Mouse (Mus musculus) MEL (cell line): ENCODE measurements around the gene Sergef. TPM values are rescaled to one million over a fixed set of nuclear protein-coding genes. Genes with fewer than 3 reads are reported as not detected.

ENCODE experiments used
- DNase-seq: peaks from one replicate; pipeline ENCODE4 v3.0.0; 2011; ENCODE audit warnings: low read depth, low spot score
- H3K27ac ChIP-seq: 2 replicates; pipeline ENCODE4 v1.5.1; 2012; ENCODE audit warnings: low read depth, mild to moderate bottlenecking, control low read depth, low read length, moderate library complexity; ENCODE audit not compliant: control insufficient read depth
- H3K27me3 ChIP-seq, 2 experiments: fragments of 150-350 bp in 1 of 2; sonication (generic) in 1 of 2; 2 replicates each; pipeline ENCODE4 v1.6.1; 2012; ENCODE audit warnings: low read length in 2 of 2, mild to moderate bottlenecking in 2 of 2, improper control_type of control experiment in 1 of 2, moderate library complexity in 1 of 2; ENCODE audit not compliant: insufficient read depth in 2 of 2, control insufficient read depth in 1 of 2
- H3K36me3 ChIP-seq, 2 experiments: 2 replicates each; pipeline ENCODE4 v1.6.1; 2012 to 2014; ENCODE audit warnings: low read length in 2 of 2, improper control_type of control experiment in 1 of 2, inconsistent platforms in 1 of 2, mild to moderate bottlenecking in 1 of 2; ENCODE audit not compliant: insufficient read depth in 2 of 2, control insufficient read depth in 1 of 2
- H3K4me1 ChIP-seq, 2 experiments: fragments of 150-350 bp in 1 of 2; sonication (generic) in 1 of 2; 2 replicates each; pipeline ENCODE4 v1.6.1; 2012; ENCODE audit warnings: low read length in 2 of 2, improper control_type of control experiment in 1 of 2, mild to moderate bottlenecking in 1 of 2; ENCODE audit not compliant: insufficient read depth in 2 of 2, control insufficient read depth in 1 of 2
- H3K4me3 ChIP-seq, 2 experiments: fragments of 150-350 bp in 1 of 2; sonication (generic) in 1 of 2; 2 replicates each; pipeline ENCODE4 v1.5.1; 2012; ENCODE audit warnings: low read depth in 2 of 2, low read length in 2 of 2, mild to moderate bottlenecking in 2 of 2, moderate library complexity in 2 of 2, control low read depth in 1 of 2, improper control_type of control experiment in 1 of 2; ENCODE audit not compliant: control insufficient read depth in 1 of 2, insufficient read depth in 1 of 2
- H3K79me2 ChIP-seq: 2 replicates; pipeline ENCODE4 v1.6.1; 2012; ENCODE audit warnings: mild to moderate bottlenecking, low read length, moderate library complexity; ENCODE audit not compliant: control insufficient read depth, poor library complexity, insufficient read depth
- H3K9ac ChIP-seq: 2 replicates; pipeline ENCODE4 v1.6.1; 2012; ENCODE audit warnings: low read depth, mild to moderate bottlenecking, control low read depth, low read length, moderate library complexity; ENCODE audit not compliant: control insufficient read depth, poor library complexity, severe bottlenecking
- H3K9me3 ChIP-seq: fragments of 150-350 bp; sonication (generic); replicated peaks from 2 replicates; pipeline ENCODE4 v1.6.1; 2012; ENCODE audit warnings: mild to moderate bottlenecking, low read length, improper control_type of control experiment, moderate library complexity; ENCODE audit not compliant: insufficient read depth
- BHLHE40 ChIP-seq: IDR thresholded peaks from 2 replicates; pipeline ENCODE4 v1.6.1; 2012; ENCODE audit warnings: low read depth, mild to moderate bottlenecking, inconsistent platforms, low read length, improper control_type of control experiment, borderline replicate concordance
- CHD1 ChIP-seq: IDR thresholded peaks from 2 replicates; pipeline ENCODE4 v1.6.1; 2012; ENCODE audit warnings: low read depth, mild to moderate bottlenecking, inconsistent platforms, low read length, improper control_type of control experiment
- CHD2 ChIP-seq: IDR thresholded peaks from 2 replicates; pipeline ENCODE4 v1.6.1; 2011; ENCODE audit warnings: low read length, improper control_type of control experiment
- ELF1 ChIP-seq: IDR thresholded peaks from 2 replicates; pipeline ENCODE4 v1.6.1; 2014; ENCODE audit warnings: low read depth, mild to moderate bottlenecking, inconsistent platforms, low read length, improper control_type of control experiment, moderate library complexity
- EP300 ChIP-seq, 2 experiments: IDR thresholded peaks; 2 replicates each; pipeline ENCODE4 v1.6.1; 2011; ENCODE audit warnings: improper control_type of control experiment in 2 of 2, low read length in 2 of 2, low read depth in 1 of 2, mild to moderate bottlenecking in 1 of 2
- ETS1 ChIP-seq: IDR thresholded peaks from 2 replicates; pipeline ENCODE4 v1.6.1; 2012; ENCODE audit warnings: low read depth, mild to moderate bottlenecking, inconsistent platforms, low read length, improper control_type of control experiment, moderate library complexity
- HCFC1 ChIP-seq: IDR thresholded peaks from 2 replicates; pipeline ENCODE4 v1.6.1; 2012; ENCODE audit warnings: low read depth, mild to moderate bottlenecking, inconsistent platforms, low read length, improper control_type of control experiment, moderate library complexity
- JUND ChIP-seq: IDR thresholded peaks from 2 replicates; pipeline ENCODE4 v1.6.1; 2011; ENCODE audit warnings: low read depth, mild to moderate bottlenecking, improper control_type of control experiment, low read length
- KAT2A ChIP-seq: conservative IDR thresholded peaks from 2 replicates; pipeline ENCODE4 v1.6.1; 2012; ENCODE audit warnings: low read depth, low read length, improper control_type of control experiment, inconsistent platforms
- MAX ChIP-seq: IDR thresholded peaks from 2 replicates; pipeline ENCODE4 v1.6.1; 2011; ENCODE audit warnings: low read length, improper control_type of control experiment
- MEF2A ChIP-seq: IDR thresholded peaks from 2 replicates; pipeline ENCODE4 v1.6.1; 2014; ENCODE audit warnings: low read depth, mild to moderate bottlenecking, inconsistent platforms, low read length, improper control_type of control experiment; ENCODE audit not compliant: poor library complexity, insufficient replicate concordance, severe bottlenecking; ENCODE audit errors: extremely low read depth
- MYB ChIP-seq: IDR thresholded peaks from 2 replicates; pipeline ENCODE4 v1.6.1; 2011; ENCODE audit warnings: mild to moderate bottlenecking, low read depth, low read length, improper control_type of control experiment
- MYC ChIP-seq: IDR thresholded peaks from 2 replicates; pipeline ENCODE4 v1.6.1; 2011; ENCODE audit warnings: low read depth, mild to moderate bottlenecking, low read length, improper control_type of control experiment, moderate library complexity
- NELFE ChIP-seq: IDR thresholded peaks from 2 replicates; pipeline ENCODE4 v1.6.1; 2011; ENCODE audit warnings: low read depth, low read length, improper control_type of control experiment
- NRF1 ChIP-seq: IDR thresholded peaks from 2 replicates; pipeline ENCODE4 v1.6.1; 2014; ENCODE audit warnings: low read depth, mild to moderate bottlenecking, inconsistent platforms, low read length, improper control_type of control experiment, moderate library complexity; ENCODE audit not compliant: poor library complexity, insufficient read depth, severe bottlenecking
- POLR2AphosphoS5 ChIP-seq: IDR thresholded peaks from 2 replicates; pipeline ENCODE4 v1.6.1; 2012; ENCODE audit warnings: low read depth, borderline replicate concordance, mild to moderate bottlenecking, inconsistent platforms, low read length, moderate library complexity, mixed read lengths
- RAD21 ChIP-seq: IDR thresholded peaks from 2 replicates; pipeline ENCODE4 v1.6.1; 2011; ENCODE audit warnings: mild to moderate bottlenecking, low read depth, low read length, improper control_type of control experiment
- RCOR1 ChIP-seq: IDR thresholded peaks from 2 replicates; pipeline ENCODE4 v1.6.1; 2012; ENCODE audit warnings: low read depth, mild to moderate bottlenecking, inconsistent platforms, low read length, improper control_type of control experiment
- TAL1 ChIP-seq: IDR thresholded peaks from 2 replicates; pipeline ENCODE4 v1.6.1; 2012; ENCODE audit warnings: mild to moderate bottlenecking, inconsistent platforms, low read length, moderate library complexity, mixed read lengths
- UBTF ChIP-seq: IDR thresholded peaks from 2 replicates; pipeline ENCODE4 v1.6.1; 2012; ENCODE audit warnings: low read depth, mild to moderate bottlenecking, inconsistent platforms, low read length, improper control_type of control experiment, moderate library complexity, borderline replicate concordance; ENCODE audit not compliant: insufficient read depth
- USF1 ChIP-seq: IDR thresholded peaks from 2 replicates; pipeline ENCODE4 v1.6.1; 2014; ENCODE audit warnings: low read depth, mild to moderate bottlenecking, inconsistent platforms, low read length, improper control_type of control experiment, moderate library complexity
- USF2 ChIP-seq, 2 experiments: IDR thresholded peaks; 2 replicates each; pipeline ENCODE4 v1.6.1; 2011 to 2012; ENCODE audit warnings: improper control_type of control experiment in 2 of 2, low read length in 2 of 2, borderline replicate concordance in 1 of 2, inconsistent platforms in 1 of 2, low read depth in 1 of 2, mild to moderate bottlenecking in 1 of 2; ENCODE audit not compliant: insufficient read depth in 1 of 2
- ZMIZ1 ChIP-seq: IDR thresholded peaks from 2 replicates; pipeline ENCODE4 v1.6.1; 2012; ENCODE audit warnings: low read depth, mild to moderate bottlenecking, inconsistent platforms, low read length, improper control_type of control experiment, moderate library complexity
- ZNF384 ChIP-seq: IDR thresholded peaks from 2 replicates; pipeline ENCODE4 v1.6.1; 2012; ENCODE audit warnings: low read depth, mild to moderate bottlenecking, inconsistent platforms, low read length, improper control_type of control experiment
- polyA plus RNA-seq, 2 experiments: library from polyadenylated mRNA; stranded (reverse) in 1 of 2; unstranded in 1 of 2; fragments of >175 nt in 1 of 2; fragments of >200 nt in 1 of 2; gene quantifications; 2 replicates each; pipeline versions ENCODE4 v1.2.1 to v1.2.4; 2012; ENCODE audit warnings: low replicate concordance in 2 of 2, low read depth in 1 of 2; ENCODE audit not compliant: insufficient read length in 2 of 2, insufficient read depth in 1 of 2, missing spikeins in 1 of 2
- total RNA-seq: library from RNA; depleted of rRNA; stranded (reverse); fragments of 300-350 nt; gene quantifications from 2 replicates; pipeline ENCODE4 v1.2.3, GENCODE M21; 2012

Sergef gene
- total and polyA plus RNA-seq, 3 experiments = 7.6 to 11.7 TPM; not detected in 1

- Histone ChIP-seq H3K4me1 (no peaks in the 10 kb centered on the region; a peak in 1 of 4 replicates), H3K36me3 (no peaks in the 10 kb centered on the region), H3K9ac (no peak overlapping the region), H3K79me2 (no peaks in the 10 kb centered on the region), H3K9me3 (no peaks in the 10 kb centered on the region), H3K27ac (no peak overlapping the region), H3K4me3 (no peak overlapping the region), H3K27me3 (no peaks in the 10 kb centered on the region)
- DNase-seq = no peak
- TF ChIP-seq HCFC1 = no peak
- TF ChIP-seq RAD21 = no peak
- TF ChIP-seq BHLHE40 = no peak
- no peak for TF ChIP-seq MYB
- TF ChIP-seq TAL1 = no peak
- TF ChIP-seq USF1 = no peak
- TF ChIP-seq JUND = no peak
- TF ChIP-seq UBTF = no peak
- TF ChIP-seq ELF1 = no peak
- TF ChIP-seq KAT2A = no peak
- no peak for TF ChIP-seq CHD2
- no peak for TF ChIP-seq MEF2A
- TF ChIP-seq EP300 (IDR thresholded peaks at IDR 0.05; ENCODE audit: low read depth in 1 of 2, low read length in 2 of 2) = no peak
- TF ChIP-seq NELFE = no peak
- TF ChIP-seq ZMIZ1 = no peak
- TF ChIP-seq POLR2AphosphoS5 = no peak
- TF ChIP-seq USF2 (IDR thresholded peaks at IDR 0.05; ENCODE audit: borderline replicate concordance in 1 of 2, insufficient read depth in 1 of 2, low read depth in 1 of 2, low read length in 2 of 2) = no peak
- TF ChIP-seq ETS1 = no peak
- TF ChIP-seq CHD1 = no peak
Measured at GRCm38 (mm10) chr7:46533518-46533917, 106.1 kb downstream of the Sergef start.

GRCm38 (mm10) chr7:46531345-46531744 lies 108.3 kb downstream of the Sergef start:
- DNase-seq = peak; percentile 66
- no peaks in the 10 kb centered on the region for H3K79me2 ChIP-seq
- H3K27me3 ChIP-seq = no peaks in the 10 kb centered on the region
- H3K27ac ChIP-seq = no peak overlapping the region
- H3K9me3 ChIP-seq = no peaks in the 10 kb centered on the region
- peaks cover 7 to 12% of the 10 kb centered on the region in 2 experiments for H3K4me1 ChIP-seq
- no peak overlapping the region for H3K9ac ChIP-seq
- no peak overlapping the region for H3K4me3 ChIP-seq
- peaks cover 0 to 10% of the 10 kb centered on the region in 2 experiments; a peak in 2 of 4 replicates for H3K36me3 ChIP-seq
- TF ChIP-seq ZNF384 (no peak), TAL1 (no peak), MYC (0 out of 2 replicates have a peak, but pooled peaks have one; percentile 41), USF1 (no peak), MAX (0 out of 2 replicates have a peak, but pooled peaks have one; percentile 40), EP300 (IDR thresholded peaks at IDR 0.05; ENCODE audit: low read depth in 1 of 2, low read length in 2 of 2) (no peak), MYB (no peak), POLR2AphosphoS5 (no peak), KAT2A (no peak), USF2 (IDR thresholded peaks at IDR 0.05; ENCODE audit: borderline replicate concordance in 1 of 2, insufficient read depth in 1 of 2, low read depth in 1 of 2, low read length in 2 of 2) (no peak), ETS1 (no peak), NRF1 (no peak), JUND (no peak), RCOR1 (no peak)
